Mouse (Mus musculus): ENCODE data around the gene Nectin2.

Nectin2 gene

GRCm38 (mm10) chr7:19741329-19742031, 8.8 kb downstream of the Nectin2 start:
- no peak for DNase-seq

- DNase-seq = no peak
Observed at GRCm38 (mm10) chr7:19740269-19740668, 10.0 kb downstream of the Nectin2 start.

- DNase-seq = no peak
Observed at GRCm38 (mm10) chr7:19738771-19739170, 11.5 kb downstream of the Nectin2 start.

GRCm38 (mm10) chr7:19736389-19737057, 13.8 kb downstream of the Nectin2 start:
- DNase-seq = no peak

GRCm38 (mm10) chr7:19734178-19734666, 16.1 kb downstream of the Nectin2 start:
- no peak for DNase-seq

- DNase-seq = no peak
Observed at GRCm38 (mm10) chr7:19726541-19726940, 23.7 kb downstream of the Nectin2 start.

GRCm38 (mm10) chr7:19724167-19724566, 26.1 kb downstream of the Nectin2 start:
- DNase-seq = no peak

GRCm38 (mm10) chr7:19722754-19723195, 27.5 kb downstream of the Nectin2 start:
- no peak for DNase-seq

- no peak for DNase-seq
Observed at GRCm38 (mm10) chr7:19719200-19719599, 31.1 kb downstream of the Nectin2 start.

GRCm38 (mm10) chr7:19718297-19718952, 31.9 kb downstream of the Nectin2 start:
- DNase-seq = no peak

- DNase-seq = no peak
Observed at GRCm38 (mm10) chr7:19717346-19717745, 32.9 kb downstream of the Nectin2 start.

- no peak for DNase-seq
Observed at GRCm38 (mm10) chr7:19716822-19717221, 33.5 kb downstream of the Nectin2 start.

GRCm38 (mm10) chr7:19716055-19716682, 34.1 kb downstream of the Nectin2 start:
- DNase-seq = no peak

GRCm38 (mm10) chr7:19715239-19716054, 34.8 kb downstream of the Nectin2 start, which contains the start of gene Tomm40:
Gene Tomm40, minus strand, starts transcription at chr7:19715438.
- DNase-seq = peak; percentile 97 to 100

GRCm38 (mm10) chr7:19714836-19715235, 35.4 kb downstream of the Nectin2 start:
- DNase-seq = peak in 1 of 2 experiments; percentile 51

GRCm38 (mm10) chr7:19713598-19713997, 36.7 kb downstream of the Nectin2 start:
- no peak for DNase-seq

- DNase-seq = peak; percentile 41 to 46
Observed at GRCm38 (mm10) chr7:19713196-19713595, 37.1 kb downstream of the Nectin2 start.

- DNase-seq = no peak
Observed at GRCm38 (mm10) chr7:19712414-19712813, 37.9 kb downstream of the Nectin2 start.

- DNase-seq = no peak
Observed at GRCm38 (mm10) chr7:19710650-19711049, 39.6 kb downstream of the Nectin2 start.

- DNase-seq = no peak
Observed at GRCm38 (mm10) chr7:19705271-19705670, 45.0 kb downstream of the Nectin2 start.

GRCm38 (mm10) chr7:19704475-19704874, 45.8 kb downstream of the Nectin2 start:
- DNase-seq = no peak
